Comparison of ENCODE assay signal across 10 mouse cellular contexts in genomic region chr10:118064816-118065216, GRCm38 (mm10).
DNase-seq lines count a peak whose midpoint lies in the region; ATAC-seq lines count a peak whose summit lies in the region.
"Had no signal": no experiment of that assay in that cellular context is flagged by ENCODE, and none has a peak within 500 bp of the region (broad histone marks: within the 10 kb centered on the region; RNA-seq: fewer than 3 reads in every experiment).

No protein-coding gene starts in this region.

- peak; percentile 98 for DNase-seq in 416B (ENCODE audit: low read depth)
- peak; percentile 84 for DNase-seq in CD4-positive helper T cell, adult 2 months (ENCODE audit: low read depth, low spot score)
- DNase-seq in induced T-regulatory cell, adult 2 months (ENCODE audit: low read depth), result peak; percentile 59
- peak; percentile 37 to 62 for DNase-seq in lung, postnatal 4 days
- no peak for DNase-seq in embryo, embryonic 10 days (ENCODE audit: low spot score)
- DNase-seq in layer of hippocampus, adult 11-12 months (ENCODE audit: low spot score), result no peak
- DNase-seq: lung, embryonic 14.5 days; right cerebral cortex, postnatal 25 days had no signal

- ATAC-seq in frontal cortex, adult (ENCODE audit: low TSS enrichment), result no peak
- ATAC-seq: hindbrain, embryonic 16.5 days had no signal

Comparison
In these comparisons a context has a peak if more than half of its experiments do, and no peak if none do; other contexts are left out.
1. DNase-seq: peak in 416B (single experiment), CD4-positive helper T cell, adult 2 months (single experiment), induced T-regulatory cell, adult 2 months (single experiment) and lung, postnatal 4 days (2 of 2); none in embryo, embryonic 10 days (single experiment) and layer of hippocampus, adult 11-12 months (single experiment).